Mouse (Mus musculus): ENCODE measurements around the gene Slc50a1. TPM values are rescaled to one million over a fixed set of nuclear protein-coding genes. Genes with fewer than 3 reads are reported as not detected.

Slc50a1 gene
- 17.5 and 17.8 TPM in 2 replicates for polyA plus RNA-seq (2015; fragmentation: Nextera tagmentation; extraction: Ambion mirVana)

GRCm38 (mm10) chr3:89270051-89270755 is at the start of gene Slc50a1:
Gene Slc50a1 (minus strand): TSS chr3:89270570.
- Histone ChIP-seq H3K27me3 (peaks cover 12% of the 10 kb centered on the region), H3K9me3 (replicated peaks) (no peaks in the 10 kb centered on the region), H3K27ac (replicated peaks) (peak within 1 kb of the TSS; percentile 31; the same call in 1 of the 2 replicates), H3K4me2 (peak within 1 kb of the TSS; percentile 76), H3K9ac (peak within 1 kb of the TSS; percentile 48), H3K36me3 (replicated peaks) (no peaks in the 10 kb centered on the region), H3K4me3 (replicated peaks) (peak within 1 kb of the TSS; percentile 63), H3K4me1 (replicated peaks) (peaks cover 41% of the 10 kb centered on the region)
- peak; percentile 43; the same call in 1 of the 2 replicates for ATAC-seq (ENCODE audit: insufficient read depth)
- 2% methylated on average over 39 of the region's 39 CpGs for WGBS (ENCODE audit: insufficient replicate concordance)

- H3K36me3 ChIP-seq (replicated peaks) = no peaks in the 10 kb centered on the region
These were observed 49.4 kb upstream of the Slc50a1 start for GRCm38 (mm10) chr3:89319591-89320350.

GRCm38 (mm10) chr3:89318971-89319590 is 48.7 kb upstream of the Slc50a1 start:
- no peak overlapping the region for H3K9ac ChIP-seq

More at GRCm38 (mm10) chr3:89319591-89320350, 49.4 kb upstream of the Slc50a1 start:
- Histone ChIP-seq H3K27ac (replicated peaks) (no peak overlapping the region), H3K4me2 (peak overlapping the region; percentile 54), H3K4me3 (replicated peaks) (peak overlapping the region; percentile 36), H3K9me3 (replicated peaks) (no peaks in the 10 kb centered on the region), H3K9ac (no peak overlapping the region), H3K4me1 (replicated peaks) (peaks cover 53% of the 10 kb centered on the region), H3K27me3 (peaks cover 100% of the 10 kb centered on the region)
- 3% methylated on average over 58 of the region's 58 CpGs for WGBS (ENCODE audit: insufficient replicate concordance)
- ATAC-seq (ENCODE audit: insufficient read depth) = no peak

GRCm38 (mm10) chr3:89318316-89318715 is 47.9 kb upstream of the Slc50a1 start:
- Histone ChIP-seq H3K4me2 (no peak overlapping the region), H3K27me3 (peaks cover 95% of the 10 kb centered on the region), H3K9me3 (replicated peaks) (no peaks in the 10 kb centered on the region), H3K4me1 (replicated peaks) (peaks cover 53% of the 10 kb centered on the region), H3K9ac (no peak overlapping the region), H3K4me3 (replicated peaks) (no peak overlapping the region), H3K36me3 (replicated peaks) (no peaks in the 10 kb centered on the region), H3K27ac (replicated peaks) (no peak overlapping the region)
- 64% methylated on average over 8 of the region's 8 CpGs for WGBS (ENCODE audit: insufficient replicate concordance)
- ATAC-seq (ENCODE audit: insufficient read depth) = no peak

More at GRCm38 (mm10) chr3:89318971-89319590, 48.7 kb upstream of the Slc50a1 start:
- H3K27ac ChIP-seq (replicated peaks) = no peak overlapping the region
- H3K36me3 ChIP-seq (replicated peaks) = no peaks in the 10 kb centered on the region
- peak overlapping the region; percentile 54; the same call in 1 of the 2 replicates for H3K4me2 ChIP-seq
- H3K9me3 ChIP-seq (replicated peaks) = no peaks in the 10 kb centered on the region
- H3K27me3 ChIP-seq = peaks cover 100% of the 10 kb centered on the region
- peaks cover 53% of the 10 kb centered on the region for H3K4me1 ChIP-seq (replicated peaks)
- peak overlapping the region; percentile 36; the same call in 1 of the 2 replicates for H3K4me3 ChIP-seq (replicated peaks)
- 19% methylated on average over 21 of the region's 21 CpGs for WGBS (ENCODE audit: insufficient replicate concordance)
- ATAC-seq (ENCODE audit: insufficient read depth) = no peak

- Histone ChIP-seq H3K9ac (no peak overlapping the region), H3K27me3 (peaks cover 84% of the 10 kb centered on the region), H3K27ac (replicated peaks) (no peak overlapping the region), H3K4me2 (no peak overlapping the region), H3K36me3 (replicated peaks) (no peaks in the 10 kb centered on the region), H3K4me3 (replicated peaks) (no peak overlapping the region), H3K4me1 (replicated peaks) (peaks cover 44% of the 10 kb centered on the region), H3K9me3 (replicated peaks) (no peaks in the 10 kb centered on the region)
- 49% methylated on average over 6 of the region's 6 CpGs for WGBS (ENCODE audit: insufficient replicate concordance)
- no peak for ATAC-seq (ENCODE audit: insufficient read depth)
These were observed 46.9 kb upstream of the Slc50a1 start for GRCm38 (mm10) chr3:89317246-89317645.

GRCm38 (mm10) chr3:89316833-89317232 is 46.5 kb upstream of the Slc50a1 start:
- no peak overlapping the region for H3K9ac ChIP-seq
- no peak overlapping the region for H3K27ac ChIP-seq (replicated peaks)
- H3K4me1 ChIP-seq (replicated peaks) = peaks cover 42% of the 10 kb centered on the region
- 0% methylated on average over 4 of the region's 4 CpGs for WGBS (ENCODE audit: insufficient replicate concordance)
- H3K9me3 ChIP-seq (replicated peaks) = no peaks in the 10 kb centered on the region
- H3K4me3 ChIP-seq (replicated peaks) = no peak overlapping the region
- H3K27me3 ChIP-seq = peaks cover 80% of the 10 kb centered on the region
- no peaks in the 10 kb centered on the region for H3K36me3 ChIP-seq (replicated peaks)
- H3K4me2 ChIP-seq = peak overlapping the region; percentile 51; the same call in 1 of the 2 replicates
- no peak for ATAC-seq (ENCODE audit: insufficient read depth)

GRCm38 (mm10) chr3:89315930-89316831 is 45.8 kb upstream of the Slc50a1 start:
- Histone ChIP-seq H3K4me1 (replicated peaks) (peaks cover 35% of the 10 kb centered on the region), H3K27me3 (peaks cover 73% of the 10 kb centered on the region)
- ATAC-seq (ENCODE audit: insufficient read depth) = peak; percentile 37; the same call in 1 of the 2 replicates

GRCm38 (mm10) chr3:89315195-89315929 is 45.0 kb upstream of the Slc50a1 start:
- no peak overlapping the region for H3K9ac ChIP-seq
- no peak for ATAC-seq (ENCODE audit: insufficient read depth)
- H3K4me3 ChIP-seq (replicated peaks) = 0 out of 2 replicates have a peak overlapping the region, but pooled peaks have one; percentile 7
- peaks cover 27% of the 10 kb centered on the region for H3K4me1 ChIP-seq (replicated peaks)
- H3K27me3 ChIP-seq = peaks cover 65% of the 10 kb centered on the region
- no peak overlapping the region for H3K27ac ChIP-seq (replicated peaks)
- no peaks in the 10 kb centered on the region for H3K9me3 ChIP-seq (replicated peaks)
- H3K4me2 ChIP-seq = peak overlapping the region; percentile 51
- WGBS (ENCODE audit: insufficient replicate concordance) = 7% methylated on average over 26 of the region's 26 CpGs
- no peaks in the 10 kb centered on the region for H3K36me3 ChIP-seq (replicated peaks)

More at GRCm38 (mm10) chr3:89315930-89316831, 45.8 kb upstream of the Slc50a1 start:
- H3K4me2 ChIP-seq = peak overlapping the region; percentile 51
- H3K36me3 ChIP-seq (replicated peaks) = no peaks in the 10 kb centered on the region
- H3K9ac ChIP-seq = no peak overlapping the region
- WGBS (ENCODE audit: insufficient replicate concordance) = 11% methylated on average over 40 of the region's 40 CpGs
- no peak overlapping the region for H3K27ac ChIP-seq (replicated peaks)
- H3K4me3 ChIP-seq (replicated peaks) = no peak overlapping the region
- no peaks in the 10 kb centered on the region for H3K9me3 ChIP-seq (replicated peaks)

- ATAC-seq (ENCODE audit: insufficient read depth) = no peak
- WGBS (ENCODE audit: insufficient replicate concordance) = 43% methylated on average over 2 of the region's 2 CpGs
- Histone ChIP-seq H3K4me2 (no peak overlapping the region), H3K36me3 (replicated peaks) (no peaks in the 10 kb centered on the region), H3K9ac (no peak overlapping the region), H3K27ac (replicated peaks) (no peak overlapping the region), H3K27me3 (peaks cover 59% of the 10 kb centered on the region), H3K4me1 (replicated peaks) (peaks cover 21% of the 10 kb centered on the region), H3K9me3 (replicated peaks) (no peaks in the 10 kb centered on the region), H3K4me3 (replicated peaks) (no peak overlapping the region)
These were observed 44.4 kb upstream of the Slc50a1 start for GRCm38 (mm10) chr3:89314791-89315190.

GRCm38 (mm10) chr3:89314340-89314739 is 44.0 kb upstream of the Slc50a1 start:
- WGBS (ENCODE audit: insufficient replicate concordance) = 62% methylated on average over 5 of the region's 5 CpGs
- no peak for ATAC-seq (ENCODE audit: insufficient read depth)
- no peak overlapping the region for H3K27ac ChIP-seq (replicated peaks)

More at GRCm38 (mm10) chr3:89314340-89314739, 44.0 kb upstream of the Slc50a1 start:
- H3K4me1 ChIP-seq (replicated peaks) = peaks cover 17% of the 10 kb centered on the region
- peaks cover 55% of the 10 kb centered on the region for H3K27me3 ChIP-seq
- no peaks in the 10 kb centered on the region for H3K36me3 ChIP-seq (replicated peaks)
- no peak overlapping the region for H3K4me3 ChIP-seq (replicated peaks)
- H3K9ac ChIP-seq = no peak overlapping the region
- H3K4me2 ChIP-seq = no peak overlapping the region
- H3K9me3 ChIP-seq (replicated peaks) = no peaks in the 10 kb centered on the region
